Mouse (Mus musculus) midbrain, embryonic 14.5 days (tissue): ENCODE measurements around the gene Zfp583. TPM values are rescaled to one million over a fixed set of nuclear protein-coding genes. Genes with fewer than 3 reads are reported as not detected.
"Not testable (repeated sequence)": the region's sequence is repeated elsewhere in the genome, so short reads cannot be mapped to it uniquely, and the experiment has no call there.

ENCODE experiments used
- ATAC-seq: fragments of 200-750 bp; cut with Nextera tagmentation; 2 replicates; pipeline ENCODE4 v1.8.0; 2017; ENCODE audit warnings: moderate number of reproducible peaks, moderate library complexity; ENCODE audit not compliant: low FRiP score, low TSS enrichment
- DNase-seq: peaks from one replicate; pipeline ENCODE4 v3.0.0-alpha.2; 2015
- H3K27ac ChIP-seq: fragments of 300-500 bp; sonication (generic); replicated peaks from 2 replicates; pipeline ENCODE4 v1.5.1; 2014; ENCODE audit warnings: mild to moderate bottlenecking, low read depth, low read length, moderate library complexity
- H3K27me3 ChIP-seq: fragments of 300-500 bp; sonication (generic); 2 replicates; pipeline ENCODE4 v1.6.1; 2014; ENCODE audit warnings: low read length, control low read depth, mixed read lengths; ENCODE audit not compliant: control insufficient read depth, insufficient read depth
- H3K36me3 ChIP-seq: fragments of 300-500 bp; sonication (generic); 2 replicates; pipeline ENCODE4 v1.6.1; 2014; ENCODE audit warnings: low read length, control low read depth; ENCODE audit not compliant: control insufficient read depth, insufficient read depth
- H3K4me1 ChIP-seq: fragments of 300-500 bp; sonication (generic); 2 replicates; pipeline ENCODE4 v1.6.1; 2014; ENCODE audit warnings: mild to moderate bottlenecking, antibody characterized with exemption, low read length, control low read depth; ENCODE audit not compliant: control insufficient read depth, insufficient read depth
- H3K4me2 ChIP-seq: fragments of 300-500 bp; sonication (generic); 2 replicates; pipeline ENCODE4 v1.6.1; 2014; ENCODE audit warnings: mild to moderate bottlenecking, low read length, moderate library complexity
- H3K4me3 ChIP-seq: fragments of 300-500 bp; sonication (generic); replicated peaks from 2 replicates; pipeline ENCODE4 v1.5.1; 2014; ENCODE audit warnings: low read depth, low read length
- H3K9ac ChIP-seq: fragments of 300-500 bp; sonication (generic); replicated peaks from 2 replicates; pipeline ENCODE4 v1.6.1; 2014; ENCODE audit warnings: mild to moderate bottlenecking, low read length, moderate library complexity
- H3K9me3 ChIP-seq: fragments of 300-500 bp; sonication (generic); 2 replicates; pipeline ENCODE4 v1.6.1; 2016; ENCODE audit warnings: low read length, control low read depth, mixed read lengths; ENCODE audit not compliant: control insufficient read depth
- WGBS: fragments of 180-500 bp; shearing (Covaris S2); extraction: QIAGEN DNeasy Blood & Tissue Kit; methylation state at CpG from one replicate; pipeline ENCODE4 v1.1.7; 2014; 5-methylcytosine and 5-hydroxymethylcytosine counted together
- polyA plus RNA-seq: library from polyadenylated mRNA; unstranded; fragments of >200 nt; fragmentation: Nextera tagmentation; extraction: Ambion mirVana; gene quantifications from 2 replicates; pipeline ENCODE4 v1.2.1, GENCODE M21; 2014

Gene Zfp583
- polyA plus RNA-seq = 12.7 and 13.4 TPM in 2 replicates

DNA sequence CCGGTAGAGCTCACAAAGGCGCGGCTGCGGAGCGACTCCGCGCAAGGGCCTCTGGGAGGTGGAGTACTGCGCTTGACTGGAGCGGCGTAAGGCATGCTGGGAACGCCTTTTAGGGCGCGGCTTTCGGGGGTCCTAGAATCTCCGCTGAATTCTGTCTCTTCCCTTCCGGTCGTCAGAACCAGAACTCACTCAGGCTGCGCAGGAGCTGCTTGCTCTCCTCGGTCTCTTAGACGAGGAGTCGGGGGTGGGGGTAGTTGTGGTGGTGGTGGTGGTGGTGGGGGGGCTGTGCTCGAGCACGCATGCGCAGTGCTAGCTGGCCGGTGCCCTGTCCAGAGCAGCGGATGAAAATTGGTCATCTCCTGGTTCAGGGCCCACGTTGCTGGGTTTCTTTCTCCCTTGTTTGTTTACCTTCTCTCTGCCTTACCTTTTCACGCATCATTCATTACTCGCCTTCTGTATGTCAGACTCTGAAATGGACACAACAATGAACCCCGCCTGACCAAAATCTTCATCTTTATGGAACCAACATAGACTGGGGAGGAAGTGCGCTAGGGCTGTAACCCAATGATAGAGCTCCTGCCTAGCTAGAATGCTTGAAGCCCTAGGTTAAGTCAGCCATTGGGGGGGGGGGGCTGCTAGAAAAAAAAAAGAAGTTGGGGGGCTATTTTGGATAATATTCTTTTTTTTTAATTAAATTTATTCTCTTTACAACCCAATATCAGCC is at the start of gene Zfp583:
Gene Zfp583, minus strand, starts transcription at position 53 of the 724 bp plus-strand sequence.
- peak; percentile 96 for DNase-seq
- peak within 1 kb of the TSS; percentile 88 for H3K9ac ChIP-seq
- 4% methylated on average over 31 of the region's 31 CpGs for WGBS
- H3K36me3 ChIP-seq = 0 out of 2 replicates have a peak, but pooled peaks cover 7% of the 10 kb centered on the region
- H3K27me3 ChIP-seq = no peaks in the 10 kb centered on the region
- H3K4me3 ChIP-seq = peak within 1 kb of the TSS; percentile 65
- peak; percentile 93 for ATAC-seq
- H3K9me3 ChIP-seq = no peaks in the 10 kb centered on the region
- peak within 1 kb of the TSS; percentile 93 for H3K27ac ChIP-seq
- peaks cover 6% of the 10 kb centered on the region; the same call in 1 of the 2 replicates for H3K4me1 ChIP-seq
- H3K4me2 ChIP-seq = peak within 1 kb of the TSS; percentile 64

DNA sequence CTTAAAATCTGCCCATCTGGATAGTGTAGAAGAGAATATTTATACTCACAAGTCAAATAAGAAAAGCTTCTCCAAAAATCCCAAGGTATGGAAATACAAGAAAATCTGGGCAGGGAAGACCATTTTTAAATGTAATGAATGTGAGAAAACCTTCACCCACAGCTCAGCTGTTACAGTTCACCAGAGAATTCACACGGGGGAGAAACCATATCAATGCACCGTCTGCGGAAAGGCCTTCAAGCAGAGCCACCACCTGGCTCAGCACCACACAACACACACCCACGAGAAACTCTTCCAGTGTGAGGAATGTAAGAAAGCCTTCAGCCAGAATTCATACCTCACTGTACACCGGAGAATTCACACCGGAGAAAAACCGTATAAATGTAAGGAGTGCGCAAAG is 47.4 kb upstream of the Zfp583 start:
- WGBS = 87% methylated on average over 8 of the region's 8 CpGs
- no peak overlapping the region for H3K4me2 ChIP-seq

DNA sequence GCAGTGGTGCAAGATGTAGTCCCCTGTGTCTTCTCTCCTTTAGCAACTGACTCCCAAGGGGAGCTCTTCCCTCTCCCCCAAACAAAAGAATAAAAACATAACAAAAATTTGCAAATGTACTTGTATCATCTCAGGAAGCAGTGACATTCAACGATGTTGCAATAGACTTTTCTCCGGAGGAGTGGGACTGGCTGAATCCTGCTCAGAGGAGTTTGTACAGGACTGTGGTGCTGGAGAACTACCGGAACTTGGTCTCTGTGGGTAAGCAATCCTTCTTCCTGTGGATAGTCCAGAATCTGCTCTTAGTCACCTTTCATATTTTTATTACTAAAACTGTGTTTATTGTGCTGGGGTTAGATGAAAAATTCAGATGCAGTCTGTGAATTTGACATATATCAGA is 41.9 kb upstream of the Zfp583 start:
- Histone ChIP-seq H3K4me1 (no peaks in the 10 kb centered on the region), H3K27me3 (no peaks in the 10 kb centered on the region), H3K36me3 (peaks cover 9% of the 10 kb centered on the region; the same call in 1 of the 2 replicates), H3K9ac (no peak overlapping the region), H3K9me3 (no peaks in the 10 kb centered on the region), H3K4me2 (no peak overlapping the region), H3K4me3 (no peak overlapping the region), H3K27ac (no peak overlapping the region)
- DNase-seq (no peak), ATAC-seq (no peak)
- WGBS = 92% methylated on average over 3 of the region's 3 CpGs

More for the DNA sequence above, 47.4 kb upstream of the Zfp583 start:
- ATAC-seq (no peak), DNase-seq (no peak)
- no peak overlapping the region for H3K9ac ChIP-seq
- peaks cover 21% of the 10 kb centered on the region; the same call in 1 of the 2 replicates for H3K36me3 ChIP-seq
- H3K4me3 ChIP-seq = no peak overlapping the region
- H3K27ac ChIP-seq = no peak overlapping the region
- no peaks in the 10 kb centered on the region for H3K27me3 ChIP-seq
- H3K9me3 ChIP-seq = no peaks in the 10 kb centered on the region
- H3K4me1 ChIP-seq = no peaks in the 10 kb centered on the region

DNA sequence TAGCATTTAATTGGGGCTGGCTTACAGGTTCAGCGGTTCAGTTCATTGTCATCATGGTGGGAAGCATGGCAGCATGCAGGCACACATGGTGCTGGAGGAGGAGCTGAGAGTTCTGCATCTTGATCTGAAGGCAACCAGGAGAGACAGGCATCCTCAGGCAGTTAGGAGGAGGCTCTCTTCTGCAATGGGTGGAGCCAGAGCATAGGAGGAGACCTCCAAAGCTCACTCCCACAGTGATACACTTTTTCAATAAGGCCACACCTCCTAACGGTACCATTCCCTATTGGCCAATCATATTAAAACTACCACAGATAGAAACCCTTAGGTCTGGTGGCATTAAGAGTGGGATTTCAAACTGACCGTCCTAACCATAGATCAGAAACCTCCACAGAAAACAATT is 38.4 kb upstream of the Zfp583 start:
- Histone ChIP-seq H3K27ac (no peak overlapping the region), H3K9ac (no peak overlapping the region), H3K9me3 (no peaks in the 10 kb centered on the region), H3K36me3 (peaks cover 3% of the 10 kb centered on the region; the same call in 1 of the 2 replicates), H3K4me1 (no peaks in the 10 kb centered on the region), H3K4me2 (no peak overlapping the region), H3K4me3 (no peak overlapping the region), H3K27me3 (no peaks in the 10 kb centered on the region)
- 84% methylated on average over 3 of the region's 3 CpGs for WGBS
- no peak for ATAC-seq
- DNase-seq = no peak

DNA sequence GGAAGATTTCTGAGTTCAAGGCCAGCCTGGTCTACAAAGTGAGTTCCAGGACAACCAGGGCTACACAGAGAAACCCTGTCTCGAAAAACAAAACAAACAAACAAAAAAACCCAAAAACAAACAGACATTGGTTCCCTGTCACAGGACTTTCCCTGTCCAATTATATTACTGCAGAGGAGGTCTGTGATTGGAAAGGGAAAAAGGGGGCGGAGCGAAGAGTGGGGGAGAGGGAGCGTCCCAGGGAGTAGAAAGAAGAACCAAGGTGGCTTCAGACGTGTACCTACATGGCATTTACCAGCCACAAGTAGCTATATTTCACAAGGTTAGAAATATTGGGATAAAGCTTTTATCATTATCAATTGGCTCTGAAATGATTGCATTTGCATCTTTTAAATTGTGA is 37.1 kb upstream of the Zfp583 start:
- not testable (repeated sequence) for H3K4me1 ChIP-seq, H3K27ac ChIP-seq, H3K9me3 ChIP-seq, H3K36me3 ChIP-seq, H3K27me3 ChIP-seq, ATAC-seq, H3K4me3 ChIP-seq, DNase-seq, H3K9ac ChIP-seq, H3K4me2 ChIP-seq
- 85% methylated on average over 5 of the region's 5 CpGs for WGBS

DNA sequence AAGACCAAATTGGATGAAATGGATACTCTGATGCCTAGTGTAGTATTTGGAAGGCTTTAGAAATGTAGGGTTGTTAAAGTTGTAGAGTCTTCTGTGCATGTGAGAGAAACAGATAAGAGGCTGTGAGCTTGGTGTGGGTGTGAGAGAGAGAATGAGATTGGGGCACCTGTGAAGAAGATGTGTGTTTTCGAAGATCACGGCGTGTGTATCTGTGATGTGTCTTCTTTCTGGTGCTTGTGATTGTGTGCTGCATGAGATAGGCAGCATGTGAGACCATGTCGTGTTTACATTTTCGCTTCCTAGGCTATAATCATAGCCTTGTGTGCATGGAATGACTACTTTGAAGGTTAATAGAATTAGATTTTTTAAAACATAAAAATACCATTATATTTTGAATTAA is 36.1 kb upstream of the Zfp583 start:
- Histone ChIP-seq H3K27ac (no peak overlapping the region), H3K4me1 (peaks cover 7% of the 10 kb centered on the region; the same call in 1 of the 2 replicates), H3K27me3 (no peaks in the 10 kb centered on the region), H3K9ac (no peak overlapping the region), H3K9me3 (no peaks in the 10 kb centered on the region), H3K36me3 (no peaks in the 10 kb centered on the region), H3K4me2 (no peak overlapping the region), H3K4me3 (no peak overlapping the region)
- no peak for DNase-seq
- 95% methylated on average over 5 of the region's 5 CpGs for WGBS
- no peak for ATAC-seq

DNA sequence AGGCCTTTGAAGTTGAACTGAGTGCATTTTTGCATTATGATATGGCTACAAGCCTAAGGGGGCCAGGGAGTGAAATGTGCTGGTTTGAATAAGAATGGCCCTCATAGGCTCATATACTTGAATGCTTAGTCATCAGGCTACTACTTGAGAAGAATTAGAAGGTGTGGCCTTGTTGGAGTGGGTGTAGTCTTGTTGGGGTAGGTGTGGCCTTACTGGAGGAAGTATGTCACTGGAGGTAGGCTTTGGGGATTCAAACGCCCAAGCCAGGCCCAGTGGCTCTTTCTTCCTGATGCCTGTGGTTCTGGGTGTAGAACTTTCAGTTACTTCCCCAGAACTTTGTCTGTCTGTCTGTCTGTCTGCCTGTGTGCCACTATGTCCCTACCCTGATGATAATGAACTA is 33.7 kb upstream of the Zfp583 start:
- peaks cover 7% of the 10 kb centered on the region; the same call in 1 of the 2 replicates for H3K4me1 ChIP-seq
- no peak for DNase-seq
- H3K36me3 ChIP-seq = no peaks in the 10 kb centered on the region
- no peak overlapping the region for H3K27ac ChIP-seq
- WGBS = 50% methylated on average over 1 of the region's 1 CpGs
- no peaks in the 10 kb centered on the region for H3K9me3 ChIP-seq
- H3K4me3 ChIP-seq = no peak overlapping the region
- H3K9ac ChIP-seq = no peak overlapping the region
- no peak for ATAC-seq
- H3K27me3 ChIP-seq = no peaks in the 10 kb centered on the region
- H3K4me2 ChIP-seq = peak overlapping the region; percentile 72; the same call in 1 of the 2 replicates

DNA sequence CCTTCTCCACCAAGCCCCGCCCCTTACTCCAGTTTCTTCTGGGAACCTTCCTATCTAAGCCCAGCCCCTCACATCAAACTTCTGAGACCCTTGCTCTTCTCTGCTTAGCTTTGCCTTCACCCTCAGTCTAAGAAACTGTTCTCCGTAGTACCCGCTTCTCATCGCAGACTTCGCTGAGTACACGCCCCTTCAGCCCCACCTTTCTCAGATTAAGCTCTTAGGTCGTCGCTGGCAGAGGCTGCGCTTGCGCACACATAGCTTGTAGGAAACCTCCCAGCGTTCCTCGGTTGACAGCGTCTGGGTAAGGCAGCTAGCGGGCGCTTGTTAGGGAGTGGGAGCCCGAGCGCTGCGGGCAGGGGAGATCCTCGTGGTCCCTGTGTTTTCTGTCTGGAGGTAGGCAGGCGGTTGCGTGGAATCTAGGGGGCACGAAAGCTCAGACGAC is 32.0 kb upstream of the Zfp583 start, which contains the start of gene Zfp78:
Gene Zfp78, plus strand, starts transcription at position 234 of the 442 bp plus-strand sequence.
- WGBS = under 1% methylated on average over 23 of the region's 23 CpGs

More for the DNA sequence above, 32.0 kb upstream of the Zfp583 start, which contains the start of gene Zfp78:
- Histone ChIP-seq H3K4me1 (peaks cover 7% of the 10 kb centered on the region; the same call in 1 of the 2 replicates), H3K4me3 (peak within 1 kb of the TSS; percentile 48), H3K27ac (peak within 1 kb of the TSS; percentile 96), H3K4me2 (peak within 1 kb of the TSS; percentile 72), H3K9me3 (no peaks in the 10 kb centered on the region), H3K27me3 (no peaks in the 10 kb centered on the region), H3K36me3 (no peaks in the 10 kb centered on the region), H3K9ac (peak within 1 kb of the TSS; percentile 72)
- ATAC-seq = peak; percentile 84
- DNase-seq = peak; percentile 97
